Mouse (Mus musculus) heart, postnatal 0 days (tissue): Measurements from ENCODE around the gene Atl2.

Experiments
- CTCF ChIP-seq: IDR thresholded peaks from 2 replicates; pipeline ENCODE4 v1.5.1; 2016; ENCODE audit warnings: antibody characterized with exemption, control low read depth, low read depth
- EP300 ChIP-seq: IDR thresholded peaks from 2 replicates; pipeline ENCODE4 v1.6.1; 2016; ENCODE audit warnings: antibody characterized with exemption, low read depth

DNA sequence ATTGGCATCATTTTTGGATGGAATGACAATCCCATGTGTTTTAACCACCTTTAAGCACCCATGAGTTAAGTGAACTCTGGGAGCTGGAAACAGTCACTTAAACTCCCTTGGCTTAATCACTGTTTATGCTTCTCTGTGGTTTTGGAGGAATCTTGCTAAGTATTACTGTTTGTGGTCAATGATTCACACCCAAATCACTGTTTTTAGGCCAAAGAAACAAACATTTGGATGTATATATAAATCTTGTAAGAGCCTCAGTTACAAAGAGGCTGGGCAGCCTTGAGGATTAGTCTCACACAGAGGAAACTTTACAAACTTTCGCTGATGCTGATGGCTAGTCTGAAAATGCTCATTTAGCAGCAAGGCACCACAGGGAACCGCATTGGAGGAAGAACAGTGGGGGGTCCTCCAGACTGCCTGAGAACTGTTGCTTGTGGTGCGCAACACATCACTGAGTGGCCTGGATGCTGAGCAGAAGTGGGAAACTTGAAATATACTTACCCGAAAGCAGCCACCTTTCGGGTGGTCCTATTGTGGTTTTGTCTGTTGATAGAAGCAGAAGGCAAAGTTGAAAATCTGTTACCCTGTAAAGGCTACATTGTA is 36.9 kb upstream of the Atl2 start:
- TF ChIP-seq CTCF (no peak), EP300 (no peak)
